Mouse (Mus musculus) MEL (cell line): ENCODE measurements around the gene Ddx19a. TPM values are rescaled to one million over a fixed set of nuclear protein-coding genes. Genes with fewer than 3 reads are reported as not detected.
A peak's percentile ranks its signal among the peaks of the same experiment; 100 is the strongest.

Experiments used
- DNase-seq: peaks from one replicate; pipeline ENCODE4 v3.0.0; 2011; ENCODE audit warnings: low read depth, low spot score
- H3K27ac ChIP-seq: 2 replicates; pipeline ENCODE4 v1.5.1; 2012; ENCODE audit warnings: low read depth, mild to moderate bottlenecking, control low read depth, low read length, moderate library complexity; ENCODE audit not compliant: control insufficient read depth
- H3K27me3 ChIP-seq, 2 experiments: fragments of 150-350 bp in 1 of 2; sonication (generic) in 1 of 2; 2 replicates each; pipeline ENCODE4 v1.6.1; 2012; ENCODE audit warnings: low read length in 2 of 2, mild to moderate bottlenecking in 2 of 2, improper control_type of control experiment in 1 of 2, moderate library complexity in 1 of 2; ENCODE audit not compliant: insufficient read depth in 2 of 2, control insufficient read depth in 1 of 2
- H3K36me3 ChIP-seq, 2 experiments: 2 replicates each; pipeline ENCODE4 v1.6.1; 2012 to 2014; ENCODE audit warnings: low read length in 2 of 2, improper control_type of control experiment in 1 of 2, inconsistent platforms in 1 of 2, mild to moderate bottlenecking in 1 of 2; ENCODE audit not compliant: insufficient read depth in 2 of 2, control insufficient read depth in 1 of 2
- H3K4me1 ChIP-seq, 2 experiments: fragments of 150-350 bp in 1 of 2; sonication (generic) in 1 of 2; 2 replicates each; pipeline ENCODE4 v1.6.1; 2012; ENCODE audit warnings: low read length in 2 of 2, improper control_type of control experiment in 1 of 2, mild to moderate bottlenecking in 1 of 2; ENCODE audit not compliant: insufficient read depth in 2 of 2, control insufficient read depth in 1 of 2
- H3K4me3 ChIP-seq, 2 experiments: fragments of 150-350 bp in 1 of 2; sonication (generic) in 1 of 2; 2 replicates each; pipeline ENCODE4 v1.5.1; 2012; ENCODE audit warnings: low read depth in 2 of 2, low read length in 2 of 2, mild to moderate bottlenecking in 2 of 2, moderate library complexity in 2 of 2, control low read depth in 1 of 2, improper control_type of control experiment in 1 of 2; ENCODE audit not compliant: control insufficient read depth in 1 of 2, insufficient read depth in 1 of 2
- H3K79me2 ChIP-seq: 2 replicates; pipeline ENCODE4 v1.6.1; 2012; ENCODE audit warnings: mild to moderate bottlenecking, low read length, moderate library complexity; ENCODE audit not compliant: control insufficient read depth, poor library complexity, insufficient read depth
- H3K9ac ChIP-seq: 2 replicates; pipeline ENCODE4 v1.6.1; 2012; ENCODE audit warnings: low read depth, mild to moderate bottlenecking, control low read depth, low read length, moderate library complexity; ENCODE audit not compliant: control insufficient read depth, poor library complexity, severe bottlenecking
- H3K9me3 ChIP-seq: fragments of 150-350 bp; sonication (generic); replicated peaks from 2 replicates; pipeline ENCODE4 v1.6.1; 2012; ENCODE audit warnings: mild to moderate bottlenecking, low read length, improper control_type of control experiment, moderate library complexity; ENCODE audit not compliant: insufficient read depth
- CTCF ChIP-seq, 3 experiments: IDR thresholded peaks in 2 of 3; conservative IDR thresholded peaks in 1 of 3; 2 replicates each; pipeline ENCODE4 v1.5.1; 2011 to 2012; ENCODE audit warnings: low read length in 3 of 3, low read depth in 2 of 3, mild to moderate bottlenecking in 2 of 3, improper control_type of control experiment in 1 of 3, inconsistent platforms in 1 of 3, mixed read lengths in 1 of 3, moderate library complexity in 1 of 3; ENCODE audit not compliant: control insufficient read depth in 1 of 3, insufficient read depth in 1 of 3, poor library complexity in 1 of 3, severe bottlenecking in 1 of 3
- E2F4 ChIP-seq: IDR thresholded peaks from 2 replicates; pipeline ENCODE4 v1.6.1; 2011; ENCODE audit warnings: low read depth, low read length, improper control_type of control experiment, borderline replicate concordance
- ELF1 ChIP-seq: IDR thresholded peaks from 2 replicates; pipeline ENCODE4 v1.6.1; 2014; ENCODE audit warnings: low read depth, mild to moderate bottlenecking, inconsistent platforms, low read length, improper control_type of control experiment, moderate library complexity
- EP300 ChIP-seq, 2 experiments: IDR thresholded peaks; 2 replicates each; pipeline ENCODE4 v1.6.1; 2011; ENCODE audit warnings: improper control_type of control experiment in 2 of 2, low read length in 2 of 2, low read depth in 1 of 2, mild to moderate bottlenecking in 1 of 2
- ETS1 ChIP-seq: IDR thresholded peaks from 2 replicates; pipeline ENCODE4 v1.6.1; 2012; ENCODE audit warnings: low read depth, mild to moderate bottlenecking, inconsistent platforms, low read length, improper control_type of control experiment, moderate library complexity
- GATA1 ChIP-seq: IDR thresholded peaks from 2 replicates; pipeline ENCODE4 v1.6.1; 2011; ENCODE audit warnings: low read depth, low read length, improper control_type of control experiment
- HCFC1 ChIP-seq: IDR thresholded peaks from 2 replicates; pipeline ENCODE4 v1.6.1; 2012; ENCODE audit warnings: low read depth, mild to moderate bottlenecking, inconsistent platforms, low read length, improper control_type of control experiment, moderate library complexity
- JUND ChIP-seq: IDR thresholded peaks from 2 replicates; pipeline ENCODE4 v1.6.1; 2011; ENCODE audit warnings: low read depth, mild to moderate bottlenecking, improper control_type of control experiment, low read length
- KAT2A ChIP-seq: conservative IDR thresholded peaks from 2 replicates; pipeline ENCODE4 v1.6.1; 2012; ENCODE audit warnings: low read depth, low read length, improper control_type of control experiment, inconsistent platforms
- MAFK ChIP-seq: IDR thresholded peaks from 2 replicates; pipeline ENCODE4 v1.6.1; 2011; ENCODE audit warnings: low read depth, mild to moderate bottlenecking, low read length, improper control_type of control experiment, borderline replicate concordance
- MAX ChIP-seq: IDR thresholded peaks from 2 replicates; pipeline ENCODE4 v1.6.1; 2011; ENCODE audit warnings: low read length, improper control_type of control experiment
- MAZ ChIP-seq: IDR thresholded peaks from 2 replicates; pipeline ENCODE4 v1.6.1; 2012; ENCODE audit warnings: low read depth, mild to moderate bottlenecking, inconsistent platforms, low read length, improper control_type of control experiment
- MXI1 ChIP-seq: IDR thresholded peaks from 2 replicates; pipeline ENCODE4 v1.6.1; 2011; ENCODE audit warnings: mild to moderate bottlenecking, low read depth, low read length, improper control_type of control experiment
- MYB ChIP-seq: IDR thresholded peaks from 2 replicates; pipeline ENCODE4 v1.6.1; 2011; ENCODE audit warnings: mild to moderate bottlenecking, low read depth, low read length, improper control_type of control experiment
- MYC ChIP-seq: IDR thresholded peaks from 2 replicates; pipeline ENCODE4 v1.6.1; 2011; ENCODE audit warnings: low read depth, mild to moderate bottlenecking, low read length, improper control_type of control experiment, moderate library complexity
- NELFE ChIP-seq: IDR thresholded peaks from 2 replicates; pipeline ENCODE4 v1.6.1; 2011; ENCODE audit warnings: low read depth, low read length, improper control_type of control experiment
- NRF1 ChIP-seq: IDR thresholded peaks from 2 replicates; pipeline ENCODE4 v1.6.1; 2014; ENCODE audit warnings: low read depth, mild to moderate bottlenecking, inconsistent platforms, low read length, improper control_type of control experiment, moderate library complexity; ENCODE audit not compliant: poor library complexity, insufficient read depth, severe bottlenecking
- POLR2A ChIP-seq, 2 experiments: IDR thresholded peaks; 2 replicates each; pipeline ENCODE4 v1.6.1; 2011 to 2012; ENCODE audit warnings: low read length in 2 of 2, mild to moderate bottlenecking in 2 of 2, control low read depth in 1 of 2, improper control_type of control experiment in 1 of 2, low read depth in 1 of 2, moderate library complexity in 1 of 2; ENCODE audit not compliant: control insufficient read depth in 1 of 2, insufficient read depth in 1 of 2, poor library complexity in 1 of 2
- POLR2AphosphoS2 ChIP-seq: IDR thresholded peaks from 2 replicates; pipeline ENCODE4 v1.6.1; 2011; ENCODE audit warnings: low read length, improper control_type of control experiment
- POLR2AphosphoS5 ChIP-seq: IDR thresholded peaks from 2 replicates; pipeline ENCODE4 v1.6.1; 2012; ENCODE audit warnings: low read depth, borderline replicate concordance, mild to moderate bottlenecking, inconsistent platforms, low read length, moderate library complexity, mixed read lengths
- RAD21 ChIP-seq: IDR thresholded peaks from 2 replicates; pipeline ENCODE4 v1.6.1; 2011; ENCODE audit warnings: mild to moderate bottlenecking, low read depth, low read length, improper control_type of control experiment
- SIN3A ChIP-seq: IDR thresholded peaks from 2 replicates; pipeline ENCODE4 v1.6.1; 2012; ENCODE audit warnings: low read length, improper control_type of control experiment, inconsistent platforms
- SMC3 ChIP-seq: IDR thresholded peaks from 2 replicates; pipeline ENCODE4 v1.6.1; 2011; ENCODE audit warnings: low read depth, low read length, improper control_type of control experiment
- TAL1 ChIP-seq: IDR thresholded peaks from 2 replicates; pipeline ENCODE4 v1.6.1; 2012; ENCODE audit warnings: mild to moderate bottlenecking, inconsistent platforms, low read length, moderate library complexity, mixed read lengths
- TBP ChIP-seq: IDR thresholded peaks from 2 replicates; pipeline ENCODE4 v1.8.0; 2011; ENCODE audit warnings: low read depth, low read length, improper control_type of control experiment
- TCF12 ChIP-seq: IDR thresholded peaks from 2 replicates; pipeline ENCODE4 v1.6.1; 2014; ENCODE audit warnings: low read depth, mild to moderate bottlenecking, inconsistent platforms, low read length, improper control_type of control experiment, moderate library complexity
- UBTF ChIP-seq: IDR thresholded peaks from 2 replicates; pipeline ENCODE4 v1.6.1; 2012; ENCODE audit warnings: low read depth, mild to moderate bottlenecking, inconsistent platforms, low read length, improper control_type of control experiment, moderate library complexity, borderline replicate concordance; ENCODE audit not compliant: insufficient read depth
- ZC3H11A ChIP-seq: IDR thresholded peaks from 2 replicates; pipeline ENCODE4 v1.6.1; 2012; ENCODE audit warnings: low read depth, mild to moderate bottlenecking, inconsistent platforms, low read length, improper control_type of control experiment
- ZMIZ1 ChIP-seq: IDR thresholded peaks from 2 replicates; pipeline ENCODE4 v1.6.1; 2012; ENCODE audit warnings: low read depth, mild to moderate bottlenecking, inconsistent platforms, low read length, improper control_type of control experiment, moderate library complexity
- ZNF384 ChIP-seq: IDR thresholded peaks from 2 replicates; pipeline ENCODE4 v1.6.1; 2012; ENCODE audit warnings: low read depth, mild to moderate bottlenecking, inconsistent platforms, low read length, improper control_type of control experiment
- polyA plus RNA-seq, 2 experiments: library from polyadenylated mRNA; stranded (reverse) in 1 of 2; unstranded in 1 of 2; fragments of >175 nt in 1 of 2; fragments of >200 nt in 1 of 2; gene quantifications; 2 replicates each; pipeline versions ENCODE4 v1.2.1 to v1.2.4; 2012; ENCODE audit warnings: low replicate concordance in 2 of 2, low read depth in 1 of 2; ENCODE audit not compliant: insufficient read length in 2 of 2, insufficient read depth in 1 of 2, missing spikeins in 1 of 2
- total RNA-seq: library from RNA; depleted of rRNA; stranded (reverse); fragments of 300-350 nt; gene quantifications from 2 replicates; pipeline ENCODE4 v1.2.3, GENCODE M21; 2012; rRNA removed

Gene Ddx19a
- total RNA-seq (17.0 and 17.3 TPM in 2 replicates), polyA plus RNA-seq (100 to 1,000 TPM in 1 of 2 experiments, 10 to 100 TPM in 1; 59.0 to 168 TPM)

DNA sequence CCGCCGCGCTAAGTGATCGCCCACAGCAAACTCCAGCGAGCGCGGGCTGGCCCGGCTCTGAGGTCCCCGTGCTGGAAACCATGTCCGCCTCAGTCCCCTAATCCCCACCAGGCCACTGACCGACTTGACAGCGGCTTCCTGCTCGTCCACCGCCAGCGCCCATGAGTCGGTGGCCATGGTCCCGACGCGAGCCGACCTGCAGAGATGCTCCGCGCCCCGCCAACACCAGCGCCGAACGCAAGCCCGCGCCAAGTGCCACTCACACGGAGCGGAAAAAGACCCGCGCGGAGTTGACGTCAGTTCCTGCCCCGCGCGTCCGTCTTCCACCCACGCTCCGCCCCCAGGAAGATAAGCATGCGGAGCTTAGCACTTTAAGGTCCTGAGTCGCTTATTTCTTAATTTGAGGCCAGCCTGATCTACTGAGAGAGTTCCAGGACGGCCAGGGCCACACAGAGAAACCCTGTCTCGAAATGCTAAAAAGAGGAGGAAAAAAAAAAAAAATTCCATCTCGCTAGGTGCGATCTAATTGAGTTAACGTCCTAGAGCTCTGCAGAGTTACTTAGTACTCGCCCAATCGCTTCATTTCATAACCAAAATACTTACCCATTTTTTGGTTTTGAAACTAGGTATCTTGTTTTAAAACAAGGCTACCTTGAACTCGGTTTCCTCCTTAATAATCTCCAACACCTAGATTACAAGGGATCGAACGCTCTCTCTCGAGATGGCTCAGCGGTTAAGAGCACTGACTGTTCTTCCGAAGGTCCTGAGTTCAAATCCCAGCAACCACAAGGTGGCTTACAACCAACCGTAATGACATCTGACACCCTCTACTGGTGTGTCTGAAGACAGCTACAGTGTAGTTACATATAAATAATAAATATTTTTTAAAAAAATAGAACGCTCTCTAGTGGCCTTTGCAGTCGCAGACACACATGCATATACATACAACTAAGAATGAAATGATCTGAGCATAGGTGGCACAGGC lies at the start of gene Ddx19a:
Ddx19a (minus strand) TSS at position 254 of the 985 bp plus-strand sequence.
- Histone ChIP-seq H3K9ac (peak within 1 kb of the TSS; percentile 74), H3K27me3 (no peaks in the 10 kb centered on the region), H3K27ac (peak within 1 kb of the TSS; percentile 99), H3K4me3 (peak within 1 kb of the TSS; percentile 69 to 82), H3K79me2 (peaks cover 28% of the 10 kb centered on the region), H3K9me3 (no peaks in the 10 kb centered on the region), H3K36me3 (peaks cover 2 to 11% of the 10 kb centered on the region in 2 experiments), H3K4me1 (peaks cover 0 to 5% of the 10 kb centered on the region in 2 experiments; a peak in 2 of 4 replicates)
- DNase-seq, result peak; percentile 97
- TF ChIP-seq NRF1 (peak; percentile 56; the same call in 1 of the 2 replicates), HCFC1 (peak; percentile 90), KAT2A (peak; percentile 47; the same call in 1 of the 2 replicates), EP300 (IDR thresholded peaks at IDR 0.05; ENCODE audit: low read depth in 1 of 2, low read length in 2 of 2) (peak in 1 of 2 experiments; percentile 49; a peak in 1 of 4 replicates), UBTF (no peak), ELF1 (peak; percentile 52; the same call in 1 of the 2 replicates), SMC3 (peak; percentile 58), E2F4 (no peak; the same call in 1 of the 2 replicates), MAFK (peak; percentile 72; the same call in 1 of the 2 replicates), MYC (peak; percentile 68), POLR2AphosphoS5 (no peak), CTCF (IDR thresholded peaks at IDR 0.05 in 2 of 3, conservative IDR thresholded peaks at IDR 0.05 in 1 of 3; ENCODE audit: control insufficient read depth in 1 of 3, insufficient read depth in 1 of 3, low read depth in 2 of 3, low read length in 3 of 3, poor library complexity in 1 of 3, severe bottlenecking in 1 of 3) (peak in 2 of 3 experiments; percentile 27 to 63; a peak in 4 of 6 replicates), ZNF384 (peak; percentile 80), MXI1 (peak; percentile 83), MAZ (0 out of 2 replicates have a peak, but pooled peaks have one; percentile 61), MYB (no peak), SIN3A (peak; percentile 84), ZC3H11A (peak; percentile 56), ETS1 (peak; percentile 45; the same call in 1 of the 2 replicates), TBP (peak; percentile 99), RAD21 (peak; percentile 44), JUND (no peak), MAX (peak; percentile 92), GATA1 (peak; percentile 81), TAL1 (no peak), NELFE (peak; percentile 95), POLR2AphosphoS2 (peak; percentile 89), TCF12 (peak; percentile 43), POLR2A (IDR thresholded peaks at IDR 0.05; ENCODE audit: control insufficient read depth in 1 of 2, insufficient read depth in 1 of 2, low read depth in 1 of 2, low read length in 2 of 2, poor library complexity in 1 of 2) (peak; percentile 89 to 90), ZMIZ1 (no peak; the same call in 1 of the 2 replicates)
